Mouse (Mus musculus) macrophage (primary cell): ENCODE results near the gene Cacna1c. TPM values are rescaled to one million over a fixed set of nuclear protein-coding genes. Genes with fewer than 3 reads are reported as not detected.

Experiments
- H3K27ac ChIP-seq: fragments of 350-480 bp; formaldehyde crosslinking; 2 replicates; pipeline ENCODE4 v1.9.0; 2021
- H3K36me3 ChIP-seq: fragments of 350-480 bp; formaldehyde crosslinking; 2 replicates; pipeline ENCODE4 v1.9.0; 2021; ENCODE audit errors: inconsistent target
- H3K4me3 ChIP-seq: fragments of 350-480 bp; formaldehyde crosslinking; 2 replicates; pipeline ENCODE4 v1.9.0; 2021; ENCODE audit errors: inconsistent target
- H3K79me2 ChIP-seq: fragments of 350-480 bp; formaldehyde crosslinking; 2 replicates; pipeline ENCODE4 v1.9.0; 2021; ENCODE audit errors: inconsistent target
- WGBS: methylation state at CpG from one replicate; pipeline ENCODE4 v1.1.7; 2026; ENCODE audit warnings: inconsistent platforms; ENCODE audit not compliant: missing documents; 5-methylcytosine and 5-hydroxymethylcytosine counted together
- polyA plus RNA-seq: library from polyadenylated mRNA; stranded (reverse); fragments of 250-400 nt; gene quantifications from 3 replicates; pipeline ENCODE4 v1.2.4, GENCODE M21; 2018; ENCODE audit warnings: inconsistent platforms
- total RNA-seq, 78 experiments: library from RNA; depleted of rRNA; stranded (reverse); fragments of 250-400 nt; gene quantifications; 1 replicate in 9 of 78; 2 replicates in 24 of 78; 3 replicates in 43 of 78; 4 replicates in 2 of 78; pipeline ENCODE4 v1.2.4; 2018; ENCODE audit warnings: inconsistent platforms in 56 of 78

Gene Cacna1c
- under 1 TPM in 2 of 26 experiments, not detected in 24; 0.31 to 0.73 TPM for total RNA-seq (2018; cell fraction: chromatin; rRNA removed)
- not detected for total RNA-seq (2018; cell fraction: cytosol; rRNA removed)
- under 1 TPM in 1 of 26 experiments, not detected in 25; 0.17 TPM for total RNA-seq (2018; cell fraction: nucleus; rRNA removed)
- polyA plus RNA-seq: not detected in 3 replicates

DNA sequence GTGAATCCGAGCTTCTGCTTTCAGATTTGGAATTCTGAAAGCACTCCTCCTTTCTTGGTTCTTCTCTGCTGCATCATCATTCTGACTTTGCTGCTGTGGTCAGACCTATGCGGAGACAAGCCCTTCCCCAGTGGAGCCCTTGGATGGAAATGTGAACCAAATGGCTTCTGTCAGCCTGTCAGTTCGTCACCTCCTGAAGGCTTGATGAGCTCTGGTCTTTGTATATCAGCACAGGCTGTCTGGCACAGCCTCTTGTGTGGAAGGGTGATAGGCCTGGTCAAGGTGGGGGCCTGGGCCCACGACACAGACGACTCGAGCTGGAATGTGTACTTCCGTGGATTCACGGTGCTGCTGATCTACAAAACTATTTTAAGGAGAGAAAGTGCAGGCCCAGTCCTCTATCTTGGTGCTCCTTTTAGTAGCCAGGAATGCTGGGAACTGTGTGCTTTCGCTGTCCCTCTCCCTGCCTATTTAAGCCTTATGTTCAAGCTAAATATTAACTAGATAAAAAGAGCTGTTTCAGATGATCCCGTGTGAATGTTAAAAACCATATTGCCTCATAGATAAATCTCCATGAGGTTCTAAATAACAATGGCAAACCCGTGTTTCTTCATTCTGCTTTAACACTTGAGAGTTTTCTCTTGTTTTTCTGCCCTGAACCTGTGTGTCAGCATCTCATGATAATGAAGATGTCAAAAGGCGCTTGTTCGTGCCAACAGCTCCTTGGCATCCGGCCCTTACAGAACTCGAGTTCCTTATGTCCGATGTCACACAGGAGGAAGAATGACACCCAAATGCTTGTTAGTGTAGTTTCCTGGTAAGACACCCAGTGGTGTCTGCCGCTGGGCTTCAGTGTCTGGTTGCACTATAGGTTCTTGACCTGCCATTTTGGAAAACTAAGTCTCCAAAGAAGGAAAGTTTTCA lies at the start of gene Cacna1c:
Gene Cacna1c (minus strand): TSS at position 37 of the 924 bp plus-strand sequence.
- no peak within 1 kb of the TSS for H3K27ac ChIP-seq
- no peaks in the 10 kb centered on the region for H3K79me2 ChIP-seq
- 92% methylated on average over 17 of the region's 17 CpGs for WGBS
- no peak within 1 kb of the TSS for H3K4me3 ChIP-seq
- H3K36me3 ChIP-seq: peaks cover 12% of the 10 kb centered on the region; the same call in 1 of the 2 replicates

DNA sequence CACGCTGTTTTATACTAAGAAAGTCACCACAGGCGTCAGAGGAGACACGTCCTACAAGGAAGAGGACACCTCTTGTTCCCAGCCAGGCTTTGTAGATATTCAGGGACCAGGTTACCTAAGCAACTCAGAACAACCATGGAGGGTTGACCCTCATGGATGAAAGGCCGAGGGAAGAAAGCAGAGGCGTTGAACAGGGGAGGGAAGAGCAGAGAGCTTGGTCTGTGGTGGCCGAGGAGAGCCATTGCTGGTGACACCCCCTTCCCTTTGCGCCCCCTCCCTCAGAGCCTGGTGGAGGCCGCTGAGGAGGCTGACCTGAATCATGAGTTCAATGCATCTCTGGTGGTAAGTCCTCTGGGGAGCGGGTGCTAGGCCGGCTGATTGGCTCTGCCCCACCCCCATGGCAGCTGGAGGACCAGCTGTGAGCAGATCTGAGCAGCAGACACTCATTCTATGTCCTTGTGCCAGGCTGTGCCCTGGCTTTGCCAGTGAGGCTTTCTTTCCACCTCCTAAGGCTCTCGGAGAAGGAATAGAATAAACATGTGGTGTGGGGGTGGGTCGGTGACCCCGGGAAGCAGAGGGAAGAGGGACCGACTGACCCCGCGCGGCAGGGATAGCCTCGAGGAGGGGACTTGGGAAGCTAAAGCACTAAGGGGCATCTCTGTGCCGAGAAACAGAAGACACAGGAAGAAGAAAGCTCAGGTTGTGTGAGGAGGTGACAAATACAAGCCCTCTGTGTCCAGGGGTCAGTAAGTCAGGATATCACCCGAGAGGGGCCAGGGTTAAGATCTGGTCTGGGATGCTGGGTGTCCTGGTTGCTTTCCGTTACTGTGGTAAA lies 44.9 kb upstream of the Cacna1c start:
- H3K79me2 ChIP-seq: no peaks in the 10 kb centered on the region
- H3K4me3 ChIP-seq: no peak overlapping the region
- H3K36me3 ChIP-seq: no peaks in the 10 kb centered on the region
- H3K27ac ChIP-seq: no peak overlapping the region
- 60% methylated on average over 21 of the region's 21 CpGs for WGBS

DNA sequence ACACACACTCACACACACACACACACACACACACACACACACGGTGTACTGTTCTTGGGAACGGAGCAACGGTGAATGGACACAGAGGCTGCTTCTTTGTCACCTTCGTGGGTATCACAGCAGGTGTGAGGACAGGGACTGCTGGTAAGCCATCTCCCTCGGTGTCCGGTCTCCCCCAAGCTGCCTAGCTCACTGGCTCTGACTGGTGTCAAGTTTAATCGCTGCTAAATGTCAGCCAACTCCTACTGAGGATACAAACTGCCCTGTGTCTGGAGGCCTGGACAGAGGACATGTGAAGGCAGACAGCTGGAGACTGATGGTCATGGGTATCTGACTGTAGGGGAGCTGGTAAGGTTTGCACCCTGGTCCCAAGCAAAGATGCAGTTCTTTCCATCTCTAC lies 44.0 kb upstream of the Cacna1c start:
- no peaks in the 10 kb centered on the region for H3K79me2 ChIP-seq
- 73% methylated on average over 7 of the region's 7 CpGs for WGBS
- H3K36me3 ChIP-seq: no peaks in the 10 kb centered on the region
- H3K4me3 ChIP-seq: no peak overlapping the region
- no peak overlapping the region for H3K27ac ChIP-seq

DNA sequence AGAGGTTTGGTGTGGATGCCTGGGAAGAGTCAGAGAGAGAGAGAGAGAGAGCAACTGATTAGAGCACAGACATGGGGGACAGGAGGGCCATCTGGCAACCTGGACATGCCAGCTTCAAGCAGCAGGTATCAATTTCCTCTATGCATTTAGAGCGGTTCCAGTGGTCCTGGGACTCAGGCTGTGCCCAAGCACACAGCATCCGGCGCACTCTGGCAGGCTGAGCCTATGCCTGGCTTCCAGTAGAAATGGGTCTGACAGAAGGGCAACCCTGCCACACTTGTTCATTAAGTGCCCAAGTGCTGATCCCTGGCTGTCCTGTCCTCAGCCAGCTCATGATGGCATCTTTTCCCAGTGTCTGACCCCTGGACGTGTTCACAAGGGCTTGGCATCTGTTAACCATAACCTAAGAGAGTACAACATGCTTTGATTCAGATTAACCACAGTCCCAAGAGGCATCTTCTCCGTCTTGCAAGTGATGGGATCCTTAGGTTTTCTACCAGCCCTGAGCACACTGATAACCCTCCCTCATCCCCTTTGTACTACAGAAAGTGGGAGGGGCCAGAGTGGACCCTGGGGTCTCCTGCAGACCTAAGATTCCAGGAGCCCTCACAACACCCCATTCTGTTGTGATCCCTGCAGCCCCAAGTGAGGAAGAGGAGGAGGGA lies 43.3 kb upstream of the Cacna1c start:
- WGBS: 82% methylated on average over 5 of the region's 5 CpGs
- no peaks in the 10 kb centered on the region for H3K36me3 ChIP-seq
- H3K27ac ChIP-seq: no peak overlapping the region
- no peak overlapping the region for H3K4me3 ChIP-seq
- no peaks in the 10 kb centered on the region for H3K79me2 ChIP-seq

DNA sequence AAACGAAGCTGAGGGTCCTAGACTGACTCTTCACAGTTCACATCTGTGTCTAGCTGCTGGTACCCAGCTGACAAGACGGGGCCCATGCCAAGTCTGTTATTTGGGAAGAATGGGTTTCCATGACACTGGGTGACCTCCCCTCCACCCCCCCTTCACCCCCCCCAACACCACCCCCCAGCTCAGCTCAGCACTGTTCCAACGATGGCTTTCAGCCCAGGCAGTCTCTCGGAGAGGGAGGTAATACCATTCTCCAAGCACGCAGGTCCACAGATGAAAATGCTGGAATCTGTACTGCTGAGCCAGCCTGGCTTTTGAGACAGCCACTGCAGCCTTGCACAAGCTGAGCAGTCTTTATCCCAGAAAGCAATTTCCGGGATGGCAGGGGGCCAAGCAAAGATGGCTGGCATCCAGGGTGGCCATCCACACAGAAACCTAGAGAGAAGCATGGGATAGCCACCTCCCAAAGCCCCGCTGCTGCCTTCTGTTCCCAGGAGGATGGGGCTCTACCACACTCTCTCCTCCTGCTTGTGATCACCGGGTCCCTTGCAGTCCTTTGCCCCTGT lies 41.3 kb upstream of the Cacna1c start:
- no peaks in the 10 kb centered on the region for H3K36me3 ChIP-seq
- 75% methylated on average over 8 of the region's 8 CpGs for WGBS
- no peak overlapping the region for H3K4me3 ChIP-seq
- no peak overlapping the region for H3K27ac ChIP-seq
- no peaks in the 10 kb centered on the region for H3K79me2 ChIP-seq

DNA sequence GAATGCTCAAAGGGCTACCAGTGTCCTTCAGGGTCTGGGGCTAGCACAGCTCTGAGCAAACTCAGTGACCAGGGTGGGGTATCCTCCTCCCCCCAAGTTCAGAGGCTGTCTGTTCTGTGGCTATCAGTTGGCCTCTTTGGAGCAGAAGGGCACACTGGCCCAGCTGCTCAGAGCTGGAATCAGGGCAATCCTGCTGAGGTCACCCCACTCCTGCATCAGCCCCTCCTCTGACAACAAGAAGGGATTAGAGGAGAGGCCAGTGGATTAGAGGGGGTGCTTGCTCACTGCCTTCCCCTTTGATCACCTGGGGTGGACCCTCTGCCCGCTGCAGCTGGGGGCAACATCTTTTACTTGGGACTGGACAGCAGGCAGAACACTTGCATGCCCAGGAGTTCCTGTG lies 40.0 kb upstream of the Cacna1c start, which contains the start of gene Cacna2d4:
Gene Cacna2d4 (plus strand): TSS at position 286 of the 400 bp plus-strand sequence.
- no peak within 1 kb of the TSS for H3K4me3 ChIP-seq
- 36% methylated on average over 1 of the region's 1 CpGs for WGBS
- H3K79me2 ChIP-seq: no peaks in the 10 kb centered on the region

DNA sequence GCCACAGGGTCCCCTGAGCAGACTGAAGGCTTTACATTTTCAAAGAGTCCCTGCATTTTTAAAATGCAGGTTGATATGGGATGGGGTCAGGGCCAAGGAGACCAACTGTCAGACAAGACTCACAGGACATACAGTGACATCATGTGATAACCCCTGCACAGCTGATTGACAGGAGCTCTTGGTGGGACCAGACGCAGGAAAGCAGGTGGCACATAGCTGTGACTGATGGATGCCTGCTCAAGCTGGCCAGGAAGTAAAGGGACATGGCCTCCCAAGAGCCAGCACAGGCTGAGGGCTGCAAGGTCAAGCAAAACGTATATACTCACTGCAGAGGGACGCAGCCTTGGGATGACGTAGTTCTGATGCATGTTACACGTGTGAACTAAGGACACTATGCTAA lies 39.2 kb upstream of the Cacna1c start:
- WGBS: 78% methylated on average over 5 of the region's 5 CpGs

More for the DNA sequence above, 40.0 kb upstream of the Cacna1c start, which contains the start of gene Cacna2d4:
- H3K36me3 ChIP-seq: no peaks in the 10 kb centered on the region
- H3K27ac ChIP-seq: no peak within 1 kb of the TSS

DNA sequence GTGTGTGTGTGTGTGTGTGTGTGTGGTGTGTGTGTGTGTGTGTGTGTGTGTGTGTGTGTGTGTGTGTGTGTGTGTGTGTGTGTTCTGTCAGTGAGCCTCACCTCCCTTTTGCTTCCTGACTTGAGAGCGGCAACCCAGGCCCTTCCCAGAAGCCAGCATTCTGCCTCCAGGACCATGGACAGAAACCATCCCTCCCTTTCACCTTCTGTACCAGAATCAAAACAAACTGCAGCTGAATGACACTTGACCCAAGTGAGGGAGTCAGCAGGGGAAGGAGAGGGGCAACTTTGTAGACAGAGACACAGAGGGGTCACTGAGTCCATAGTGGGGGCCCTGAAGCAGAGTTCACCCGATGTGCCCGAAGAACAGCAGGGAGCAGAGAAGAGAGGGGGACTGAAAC lies 36.8 kb upstream of the Cacna1c start:
- Histone ChIP-seq H3K36me3 (no peaks in the 10 kb centered on the region), H3K4me3 (no peak overlapping the region), H3K27ac (no peak overlapping the region), H3K79me2 (no peaks in the 10 kb centered on the region)
- WGBS: 48% methylated on average over 3 of the region's 3 CpGs

More for the DNA sequence above, 39.2 kb upstream of the Cacna1c start:
- H3K27ac ChIP-seq: no peak overlapping the region
- no peak overlapping the region for H3K4me3 ChIP-seq
- H3K36me3 ChIP-seq: no peaks in the 10 kb centered on the region
- no peaks in the 10 kb centered on the region for H3K79me2 ChIP-seq

DNA sequence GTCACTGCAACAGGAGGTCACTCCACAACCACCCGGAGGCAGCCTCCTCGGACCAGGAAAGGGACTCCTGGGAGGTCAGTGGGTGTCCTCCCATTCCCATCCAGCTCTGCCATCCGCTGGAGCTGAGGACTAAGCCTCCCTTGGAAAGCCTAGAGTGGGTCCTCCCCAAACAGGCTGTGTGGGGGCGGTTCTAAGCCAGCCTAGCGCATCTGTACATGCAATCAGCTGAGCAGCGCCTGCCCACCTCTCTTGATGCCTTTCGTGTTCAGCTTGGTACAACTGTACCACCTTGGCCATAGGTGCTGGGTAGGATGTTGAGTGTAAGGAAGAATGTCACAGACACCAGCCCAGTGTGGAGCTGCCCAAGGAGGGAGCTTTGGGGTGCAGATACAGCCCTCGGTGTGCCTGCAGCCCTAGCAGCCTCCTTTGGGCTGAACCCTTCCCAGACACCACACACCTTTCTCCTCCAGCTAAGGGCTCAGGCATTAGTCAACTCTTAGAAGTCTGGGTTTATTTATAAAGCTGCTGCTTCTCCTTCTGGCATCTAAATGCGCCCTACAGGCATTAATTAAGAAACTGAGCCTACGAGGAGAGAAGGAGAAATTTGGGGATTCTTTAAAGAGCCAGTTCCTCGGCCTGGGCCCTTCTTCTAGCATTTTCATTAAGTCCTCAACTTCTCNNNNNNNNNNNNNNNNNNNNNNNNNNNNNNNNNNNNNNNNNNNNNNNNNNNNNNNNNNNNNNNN lies 32.8 kb upstream of the Cacna1c start:
- Histone ChIP-seq H3K79me2 (no peaks in the 10 kb centered on the region), H3K27ac (no peak overlapping the region), H3K36me3 (no peaks in the 10 kb centered on the region), H3K4me3 (no peak overlapping the region)
- 91% methylated on average over 11 of the region's 11 CpGs for WGBS

DNA sequence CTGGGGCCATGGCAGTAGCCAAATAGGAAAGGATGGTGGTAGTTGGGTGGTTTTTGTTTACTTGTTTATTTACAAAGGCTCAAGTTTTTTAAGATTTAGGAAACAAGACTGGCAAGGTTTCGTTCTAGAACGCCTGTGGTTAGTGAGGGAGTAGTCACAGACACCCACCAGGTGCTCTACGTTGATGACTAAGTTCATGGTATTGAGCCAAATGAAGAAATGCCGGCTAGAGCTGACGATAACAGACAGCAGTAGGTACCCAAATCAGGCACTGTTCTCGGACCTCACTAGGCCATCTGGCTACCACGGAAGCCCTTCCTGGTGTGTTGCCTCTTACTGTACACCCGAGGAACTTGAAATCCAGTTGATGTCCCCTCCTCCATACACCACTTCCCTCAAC lies 30.8 kb upstream of the Cacna1c start:
- 87% methylated on average over 8 of the region's 8 CpGs for WGBS
- no peak overlapping the region for H3K27ac ChIP-seq

DNA sequence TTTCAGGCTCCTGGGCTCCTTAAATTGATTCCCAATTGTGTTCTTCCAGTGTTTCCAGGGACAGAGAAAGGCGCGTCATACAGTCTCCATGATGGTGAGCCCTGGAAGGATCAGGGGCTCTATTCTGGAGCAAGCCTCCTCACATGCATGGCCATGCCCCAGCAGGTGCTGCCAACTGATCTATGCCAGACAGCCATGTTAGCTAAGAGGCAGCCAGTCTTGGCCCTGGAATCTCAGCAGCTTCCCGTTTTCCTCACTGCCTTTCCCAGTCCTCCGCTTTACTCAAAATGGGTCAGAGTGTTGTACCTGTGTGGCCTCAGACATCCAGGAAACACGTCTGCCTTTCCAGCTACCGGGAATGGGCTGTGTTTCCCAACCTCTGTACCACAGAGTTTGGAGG lies 29.5 kb upstream of the Cacna1c start:
- H3K27ac ChIP-seq: no peak overlapping the region
- 93% methylated on average over 6 of the region's 6 CpGs for WGBS
- H3K4me3 ChIP-seq: no peak overlapping the region
- H3K36me3 ChIP-seq: no peaks in the 10 kb centered on the region
- H3K79me2 ChIP-seq: no peaks in the 10 kb centered on the region

More for the DNA sequence above, 30.8 kb upstream of the Cacna1c start:
- Histone ChIP-seq H3K4me3 (no peak overlapping the region), H3K36me3 (no peaks in the 10 kb centered on the region), H3K79me2 (no peaks in the 10 kb centered on the region)

DNA sequence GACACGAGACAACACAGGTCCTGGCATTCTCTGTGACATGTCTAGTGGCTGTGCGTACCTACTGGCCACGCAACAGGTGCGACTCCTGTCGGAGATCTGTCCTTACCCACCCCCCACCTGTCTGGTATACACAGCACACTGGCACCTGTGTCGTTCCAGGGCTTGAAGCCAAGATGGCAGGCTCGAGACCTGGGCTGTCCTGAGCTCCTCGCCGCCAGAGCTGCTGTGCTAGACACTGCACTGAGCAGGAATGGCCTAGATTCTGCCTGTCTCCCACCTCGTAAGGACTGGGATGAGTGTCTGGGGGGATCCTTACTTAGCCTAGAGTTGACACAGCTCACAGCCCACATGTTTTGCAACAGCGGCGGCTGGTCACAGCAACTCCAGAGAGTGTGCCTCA lies 29.0 kb upstream of the Cacna1c start:
- H3K4me3 ChIP-seq: no peak overlapping the region
- H3K36me3 ChIP-seq: no peaks in the 10 kb centered on the region
- no peak overlapping the region for H3K27ac ChIP-seq
- WGBS: 97% methylated on average over 12 of the region's 12 CpGs
- no peaks in the 10 kb centered on the region for H3K79me2 ChIP-seq

DNA sequence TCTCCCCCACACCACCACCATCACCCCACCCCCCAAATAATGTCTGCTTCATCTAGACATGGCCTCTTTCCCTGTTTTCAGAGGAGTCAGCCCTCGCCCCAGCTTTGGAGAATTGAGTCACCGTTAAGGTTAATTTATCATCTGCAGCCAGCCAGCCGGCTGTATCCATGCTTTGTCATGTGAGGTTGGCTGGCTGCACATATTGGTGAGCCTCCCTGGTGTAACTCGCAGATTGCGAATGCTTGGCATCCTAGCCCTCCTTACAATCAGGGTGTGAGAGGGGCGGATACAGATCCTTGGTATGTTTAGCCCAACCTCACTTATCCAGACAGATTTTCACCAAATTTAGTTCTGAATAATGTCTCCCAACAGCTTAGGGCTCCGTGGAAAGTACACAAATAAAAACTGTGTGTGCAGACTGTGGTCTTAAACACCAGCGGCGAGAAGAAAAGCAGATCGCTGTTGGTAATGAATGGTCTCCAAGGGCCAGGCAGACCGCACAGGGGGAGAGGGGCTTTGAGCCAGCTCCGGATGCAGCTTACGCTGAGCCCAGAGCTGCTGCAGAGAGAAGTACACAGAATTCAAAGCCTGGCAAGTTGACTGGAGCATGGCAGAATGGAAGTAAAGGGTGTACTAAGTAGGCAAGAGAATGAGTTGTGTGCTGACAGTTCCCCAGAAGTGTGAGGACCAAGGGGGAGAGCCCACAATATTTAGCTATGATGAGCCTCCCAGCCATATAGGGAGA lies 28.4 kb upstream of the Cacna1c start:
- H3K4me3 ChIP-seq: no peak overlapping the region
- 77% methylated on average over 13 of the region's 13 CpGs for WGBS
- no peaks in the 10 kb centered on the region for H3K36me3 ChIP-seq
- no peaks in the 10 kb centered on the region for H3K79me2 ChIP-seq
- H3K27ac ChIP-seq: no peak overlapping the region
